Mouse (Mus musculus) kidney, postnatal 4 days (tissue): Measurements from ENCODE around the gene Tspan7.
A peak's percentile ranks its signal among the peaks of the same experiment; 100 is the strongest.

Source experiments
- DNase-seq, 2 experiments: peaks; one replicate each; pipeline ENCODE4 v3.0.0; 2021; ENCODE audit warnings: mixed read lengths in 2 of 2

The Tspan7 gene

GRCm38 (mm10) chrX:10484872-10485569 lies at the start of gene Tspan7:
TSS of gene Tspan7 (plus strand) at chrX:10485158.
- peak; percentile 77 to 84 for DNase-seq

GRCm38 (mm10) chrX:10449323-10449980 lies 35.5 kb upstream of the Tspan7 start:
- DNase-seq, result no peak

GRCm38 (mm10) chrX:10450143-10451060 lies 34.6 kb upstream of the Tspan7 start:
- no peak for DNase-seq

- no peak for DNase-seq
These were observed 31.2 kb upstream of the Tspan7 start for GRCm38 (mm10) chrX:10453798-10454197.

GRCm38 (mm10) chrX:10457256-10457655 lies 27.7 kb upstream of the Tspan7 start:
- DNase-seq, result no peak

GRCm38 (mm10) chrX:10477088-10477487 lies 7.9 kb upstream of the Tspan7 start:
- no peak for DNase-seq

- DNase-seq, result no peak
These were observed 5.7 kb upstream of the Tspan7 start for GRCm38 (mm10) chrX:10479031-10479886.

GRCm38 (mm10) chrX:10479943-10480342 lies 5.0 kb upstream of the Tspan7 start:
- no peak for DNase-seq

GRCm38 (mm10) chrX:10485664-10486211 lies 780 bp downstream of the Tspan7 start:
- DNase-seq, result peak; percentile 53 to 68

GRCm38 (mm10) chrX:10498580-10498979 lies 13.6 kb downstream of the Tspan7 start:
- no peak for DNase-seq

GRCm38 (mm10) chrX:10502616-10503015 lies 17.7 kb downstream of the Tspan7 start:
- no peak for DNase-seq

GRCm38 (mm10) chrX:10514417-10514816 lies 29.5 kb downstream of the Tspan7 start:
- DNase-seq, result no peak

- DNase-seq, result no peak
These were observed 30.0 kb downstream of the Tspan7 start for GRCm38 (mm10) chrX:10514971-10515370.

GRCm38 (mm10) chrX:10516448-10516847 lies 31.5 kb downstream of the Tspan7 start:
- no peak for DNase-seq

GRCm38 (mm10) chrX:10516925-10517324 lies 32.0 kb downstream of the Tspan7 start:
- DNase-seq, result no peak

- no peak for DNase-seq
These were observed 32.8 kb downstream of the Tspan7 start for GRCm38 (mm10) chrX:10517756-10518155.

GRCm38 (mm10) chrX:10518510-10518909 lies 33.6 kb downstream of the Tspan7 start:
- peak in 1 of 2 experiments; percentile 3 for DNase-seq

GRCm38 (mm10) chrX:10535450-10535849 lies 50.5 kb downstream of the Tspan7 start:
- DNase-seq, result no peak

GRCm38 (mm10) chrX:10539009-10539408 lies 54.1 kb downstream of the Tspan7 start:
- DNase-seq, result peak; percentile 7 to 28

GRCm38 (mm10) chrX:10539482-10540166 lies 54.7 kb downstream of the Tspan7 start:
- peak; percentile 24 to 28 for DNase-seq

- DNase-seq, result no peak
These were observed 61.9 kb downstream of the Tspan7 start for GRCm38 (mm10) chrX:10546840-10547239.
